13 mouse cellular contexts compared by ENCODE assay signal in the genomic region with DNA sequence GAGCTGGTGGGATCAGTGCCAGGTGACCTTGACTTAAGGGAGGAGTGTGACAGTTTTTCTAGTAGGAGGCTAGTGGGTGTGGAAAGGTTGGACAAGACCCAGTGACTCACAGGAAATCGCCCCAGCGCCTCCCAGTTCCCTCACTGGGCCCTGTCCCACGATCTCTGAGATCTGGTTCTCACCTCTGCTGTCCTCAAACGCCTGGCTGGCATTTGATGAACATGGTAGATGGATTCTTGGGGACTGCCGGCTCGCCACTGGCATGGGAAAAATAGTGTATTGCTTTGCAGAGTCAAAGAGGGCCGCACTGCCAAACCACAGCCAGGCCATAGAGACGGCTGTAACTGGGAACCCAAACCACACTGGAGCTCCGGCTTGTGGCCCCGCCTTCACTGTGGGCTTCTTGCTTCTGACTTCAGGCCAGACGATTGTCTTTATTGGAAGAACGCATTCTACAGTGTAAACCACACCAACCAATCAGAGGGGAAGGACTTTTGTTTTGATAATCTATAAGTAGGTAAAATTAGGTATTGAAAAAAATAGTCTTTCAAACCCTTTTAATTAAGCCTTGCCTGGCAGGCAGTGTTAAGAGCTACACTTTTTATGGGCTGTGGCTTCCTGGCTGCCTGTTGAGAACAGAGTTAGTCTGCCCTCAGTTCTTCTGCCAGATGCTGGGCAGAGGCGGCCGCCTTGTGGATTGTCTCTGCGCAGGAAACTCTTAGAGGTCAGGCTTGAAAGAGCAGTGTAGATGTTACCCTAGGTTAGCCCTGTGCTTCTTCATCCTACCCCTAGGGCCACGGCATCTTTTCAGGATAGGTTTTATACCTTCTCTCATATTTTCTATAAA. TPM values are rescaled to one million over a fixed set of nuclear protein-coding genes. Genes with fewer than 3 reads are reported as not detected.
DNase-seq lines count a peak whose midpoint lies in the region; ATAC-seq lines count a peak whose summit lies in the region.
"Had no signal": no experiment of that assay in that cellular context is flagged by ENCODE, and none has a peak within 500 bp of the region (broad histone marks: within the 10 kb centered on the region; RNA-seq: fewer than 3 reads in every experiment).

No protein-coding gene starts in this region.

- no peaks in the 10 kb centered on the region for H3K9me3 ChIP-seq in embryonic facial prominence, embryonic 15.5 days (replicated peaks)
- no peaks in the 10 kb centered on the region for H3K9me3 ChIP-seq in hindbrain, embryonic 11.5 days (ENCODE audit: control insufficient read depth, low read length)
- H3K9me3 ChIP-seq: embryonic facial prominence, embryonic 12.5 days had no signal

- no peak overlapping the region for H3K9ac ChIP-seq in embryonic facial prominence, embryonic 15.5 days
- no peak overlapping the region for H3K9ac ChIP-seq in hindbrain, embryonic 11.5 days (ENCODE audit: low read depth, low read length)
- H3K9ac ChIP-seq: embryonic facial prominence, embryonic 12.5 days; heart, embryonic 12.5 days had no signal

- no peaks in the 10 kb centered on the region for H3K4me1 ChIP-seq in embryonic facial prominence, embryonic 15.5 days
- H3K4me1 ChIP-seq in hindbrain, embryonic 11.5 days (replicated peaks; ENCODE audit: control insufficient read depth, insufficient read depth, low read length): no peaks in the 10 kb centered on the region

- no peak overlapping the region; the same call in 1 of the 2 replicates for H3K27ac ChIP-seq in embryonic facial prominence, embryonic 15.5 days (replicated peaks)
- H3K27ac ChIP-seq in hindbrain, embryonic 11.5 days (ENCODE audit: low read depth, low read length): no peak overlapping the region
- H3K27ac ChIP-seq: embryonic facial prominence, embryonic 12.5 days; macrophage had no signal

- peak; percentile 19 for DNase-seq in adrenal gland, adult 2 months
- no peak for DNase-seq in adrenal gland, adult 18-20 months (ENCODE audit: low spot score in 2 of 2)
- peak; percentile 57 for DNase-seq in CD4-positive helper T cell, adult 2 months (ENCODE audit: low read depth, low spot score)
- peak; percentile 43 for DNase-seq in naive thymus-derived CD4-positive, alpha-beta T cell, adult 2 months (ENCODE audit: low read depth)
- DNase-seq in cerebellum, postnatal 10 days: no peak
- DNase-seq in hindbrain, embryonic 11.5 days (ENCODE audit: low spot score): no peak
- no peak for DNase-seq in cerebellum, postnatal 14 days
- DNase-seq: kidney, adult 18-20 months; retina, postnatal 1 day had no signal

- H3K4me2 ChIP-seq in embryonic facial prominence, embryonic 15.5 days (replicated peaks): no peak overlapping the region
- no peak overlapping the region for H3K4me2 ChIP-seq in hindbrain, embryonic 11.5 days (replicated peaks; ENCODE audit: low read depth, low read length)
- H3K4me2 ChIP-seq: embryonic facial prominence, embryonic 12.5 days; heart, embryonic 12.5 days had no signal

- H3K4me3 ChIP-seq in embryonic facial prominence, embryonic 15.5 days (replicated peaks): no peak overlapping the region
- no peak overlapping the region for H3K4me3 ChIP-seq in hindbrain, embryonic 11.5 days (ENCODE audit: low read depth, low read length)
- H3K4me3 ChIP-seq: embryonic facial prominence, embryonic 12.5 days; heart, embryonic 12.5 days had no signal

- H3K27me3 ChIP-seq in embryonic facial prominence, embryonic 15.5 days: no peaks in the 10 kb centered on the region
- H3K27me3 ChIP-seq in hindbrain, embryonic 11.5 days (ENCODE audit: control insufficient read depth, insufficient read depth, low read length): no peaks in the 10 kb centered on the region
- H3K27me3 ChIP-seq: embryonic facial prominence, embryonic 12.5 days; heart, embryonic 12.5 days had no signal

- no peaks in the 10 kb centered on the region for H3K36me3 ChIP-seq in embryonic facial prominence, embryonic 15.5 days
- no peaks in the 10 kb centered on the region for H3K36me3 ChIP-seq in hindbrain, embryonic 11.5 days (ENCODE audit: control insufficient read depth, insufficient read depth, low read length)
- H3K36me3 ChIP-seq: embryonic facial prominence, embryonic 12.5 days; heart, embryonic 12.5 days had no signal

- ATAC-seq in embryonic facial prominence, embryonic 15.5 days (ENCODE audit: insufficient number of reproducible peaks, low FRiP score, low TSS enrichment, low read depth): peak; percentile 76
- ATAC-seq in hindbrain, embryonic 11.5 days (ENCODE audit: low FRiP score): no peak

- WGBS in embryonic facial prominence, embryonic 15.5 days: 65% methylated on average over 16 of the region's 16 CpGs
- 87% methylated on average over 16 of the region's 16 CpGs for WGBS in hindbrain, embryonic 11.5 days

RNA-seq across cellular contexts. Expression of a gene that starts 15.4 kb away (rescaled TPM):
- total RNA-seq in adrenal gland, adult 2 months (2021): 1 to 10 TPM in 1 of 2 experiments, under 1 TPM in 1; 0.61 to 1.3 TPM
- polyA plus RNA-seq in adrenal gland, adult 2 months (2012; rRNA removed): 0.70 and 0.97 TPM in 2 replicates
- total RNA-seq in adrenal gland, adult 18-20 months (2021): 1 to 10 TPM in 1 of 2 experiments, under 1 TPM in 1; 0.70 to 1.2 TPM
- polyA plus RNA-seq in embryonic facial prominence, embryonic 15.5 days (2015; fragmentation: Nextera tagmentation; extraction: Ambion mirVana): 6.4 and 6.7 TPM in 2 replicates
- polyA plus RNA-seq in hindbrain, embryonic 11.5 days (2014; fragmentation: Nextera tagmentation; extraction: Ambion mirVana): 2.1 and 3.3 TPM in 2 replicates
- polyA plus RNA-seq: macrophage had no signal

Comparison
In these comparisons a context has a peak if more than half of its experiments do, and no peak if none do; other contexts are left out.
1. DNase-seq: peak in adrenal gland, adult 2 months (single experiment), CD4-positive helper T cell, adult 2 months (single experiment) and naive thymus-derived CD4-positive, alpha-beta T cell, adult 2 months (single experiment); none in adrenal gland, adult 18-20 months (0 of 2), cerebellum, postnatal 10 days (0 of 2), hindbrain, embryonic 11.5 days (single experiment) and cerebellum, postnatal 14 days (0 of 2).